Mouse (Mus musculus) spleen, postnatal 36 days (tissue): ENCODE measurements around the gene Zmynd8.

Source experiments
- DNase-seq, 2 experiments: peaks; one replicate each; pipeline ENCODE4 v3.0.0; 2022; ENCODE audit warnings: low spot score in 2 of 2, mixed read lengths in 1 of 2

The Zmynd8 gene

DNA sequence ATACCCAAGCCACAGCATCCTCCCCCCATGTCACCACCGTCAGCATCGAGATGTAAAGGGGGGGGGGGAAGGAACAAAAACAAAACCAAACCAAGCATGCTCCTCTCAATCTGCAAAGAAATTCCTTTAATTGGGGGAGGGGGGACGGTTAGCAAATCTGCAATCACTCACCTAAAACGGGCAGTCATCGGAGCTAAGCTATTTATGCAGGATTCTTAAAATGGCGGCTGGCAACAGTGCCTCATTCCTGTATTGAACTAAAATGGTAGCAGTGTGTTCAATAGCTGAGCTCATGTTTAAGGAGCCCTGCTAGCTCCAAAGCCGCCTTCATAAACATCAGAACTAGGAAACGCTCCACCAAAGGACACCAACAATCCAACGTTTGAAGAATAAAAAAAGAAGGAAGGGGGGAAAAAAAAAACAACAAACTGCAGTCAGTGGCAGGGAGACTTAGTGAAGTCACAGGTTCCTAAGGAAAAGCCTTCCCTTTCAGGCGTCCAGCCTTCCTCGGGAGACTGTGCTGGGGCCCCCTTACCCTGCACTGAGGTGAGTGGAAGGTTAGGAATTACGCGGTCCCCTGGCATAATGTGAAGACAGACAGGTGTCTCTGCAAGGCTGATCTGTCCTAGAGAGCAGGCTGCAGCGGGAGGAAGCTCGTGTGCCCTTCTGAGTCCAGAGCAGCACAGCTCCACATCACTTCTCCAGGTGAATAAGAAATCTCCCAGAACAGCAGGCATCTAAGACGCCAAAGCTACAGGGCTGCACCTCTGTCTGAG is 19.2 kb downstream of the Zmynd8 start:
- DNase-seq = no peak

DNA sequence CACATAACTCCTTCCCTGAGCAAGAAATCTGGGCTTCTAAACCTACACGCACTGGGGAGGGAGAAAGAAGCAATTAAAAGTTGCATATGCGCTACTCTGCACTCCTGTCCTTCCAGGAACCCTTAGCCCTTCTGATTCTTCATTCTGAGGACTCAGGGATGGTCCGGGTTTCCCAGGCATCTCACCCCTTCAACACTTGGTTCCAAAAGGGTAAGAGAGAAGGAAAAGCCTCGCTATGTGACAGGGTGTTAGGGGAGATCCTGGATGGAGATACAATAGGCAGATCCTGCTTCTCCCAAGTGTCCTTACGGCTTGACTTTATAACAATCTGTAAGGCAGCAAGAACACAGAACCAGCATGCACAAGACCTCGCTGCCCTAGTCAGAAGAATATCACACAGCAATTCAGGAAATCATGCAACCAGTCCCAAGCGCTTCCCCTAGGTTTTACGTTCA is 19.9 kb downstream of the Zmynd8 start:
- DNase-seq = no peak

- no peak for DNase-seq
Measured at GRCm38 (mm10) chr2:165878021-165878585, 20.7 kb downstream of the Zmynd8 start.

DNA sequence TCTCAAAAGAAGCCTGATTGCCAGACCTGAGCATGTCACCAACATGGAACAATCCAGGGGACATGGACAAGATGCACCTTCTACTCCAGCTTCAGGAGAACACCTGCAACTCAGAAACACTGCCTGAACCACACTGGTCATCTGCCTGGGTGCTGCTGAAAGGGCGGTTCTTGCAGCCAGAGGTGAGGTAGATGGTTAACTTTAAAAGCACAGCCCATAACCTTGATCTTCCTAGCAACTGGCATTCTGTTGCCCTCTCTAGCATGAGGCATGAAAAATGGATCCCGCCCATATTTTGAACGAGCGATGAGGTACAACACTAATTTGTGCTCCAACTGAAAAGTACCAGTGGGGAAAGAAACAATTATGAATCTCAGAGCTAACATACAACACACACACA is 21.6 kb downstream of the Zmynd8 start:
- no peak for DNase-seq

GRCm38 (mm10) chr2:165876201-165876918 is 22.5 kb downstream of the Zmynd8 start:
- DNase-seq = no peak

- no peak for DNase-seq
Measured at GRCm38 (mm10) chr2:165875406-165875955, 23.3 kb downstream of the Zmynd8 start.

DNA sequence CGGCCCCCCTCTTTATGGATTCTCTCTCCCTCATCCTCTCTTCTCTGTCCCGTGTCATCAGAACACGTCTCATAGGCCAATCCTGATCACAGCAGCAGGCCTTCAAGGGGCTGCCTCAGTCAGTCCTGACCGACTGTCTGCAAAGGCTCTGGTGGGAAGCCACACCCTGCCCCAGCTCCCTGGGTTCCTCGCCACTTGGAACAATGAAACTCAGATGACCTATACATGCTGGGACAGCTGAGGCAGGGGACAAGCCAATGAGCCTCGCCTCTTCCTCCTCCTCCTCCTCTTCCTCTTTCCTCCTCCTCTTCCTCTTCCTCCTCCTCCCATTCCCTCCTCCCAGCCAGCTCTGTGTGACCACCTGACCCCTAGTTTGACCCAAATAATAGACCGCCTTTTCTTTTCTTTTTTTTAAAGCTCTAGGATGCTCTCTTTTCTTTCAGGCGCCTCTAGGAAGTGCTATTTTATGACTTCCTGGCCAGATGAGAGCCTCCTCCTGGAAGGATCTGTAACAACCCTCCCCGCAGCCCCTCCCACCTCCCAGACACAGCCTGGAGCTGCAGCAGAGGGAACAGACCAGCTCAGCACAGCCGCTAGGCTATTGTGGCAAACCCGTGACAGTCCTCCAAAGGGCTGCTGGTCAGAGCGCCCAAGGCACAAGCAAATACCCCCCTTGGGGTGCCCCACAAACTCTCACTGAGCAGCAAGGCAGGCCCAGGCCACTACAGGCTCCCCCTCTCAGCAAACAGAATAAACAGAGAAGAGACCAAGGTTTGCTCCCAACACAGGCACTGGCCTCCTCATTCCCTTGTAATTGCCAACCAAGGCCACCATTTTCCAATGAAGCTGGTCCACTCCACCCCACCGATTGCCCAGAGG is 24.1 kb downstream of the Zmynd8 start:
- peak; percentile 33 to 39 for DNase-seq

GRCm38 (mm10) chr2:165873777-165874176 is 25.0 kb downstream of the Zmynd8 start:
- no peak for DNase-seq

GRCm38 (mm10) chr2:165873196-165873595 is 25.6 kb downstream of the Zmynd8 start:
- no peak for DNase-seq

DNA sequence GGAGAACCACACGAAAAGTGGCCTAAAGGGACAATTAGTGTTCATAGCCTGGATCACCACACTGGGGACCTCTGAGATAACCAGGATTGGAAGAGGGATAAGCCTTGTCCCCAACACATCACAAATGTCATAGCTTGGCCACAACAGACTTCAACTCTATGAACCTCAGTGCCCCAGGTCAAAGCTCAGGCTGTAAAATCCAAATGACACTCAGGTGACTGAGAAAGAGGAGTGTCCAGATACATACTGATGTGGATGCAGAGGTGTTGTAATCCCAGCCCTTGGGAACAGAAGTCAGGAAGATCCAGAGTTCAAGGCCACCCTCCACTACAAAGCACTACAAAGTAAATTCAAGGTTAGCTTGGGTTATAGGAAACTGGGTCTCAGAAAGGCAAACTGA is 29.6 kb downstream of the Zmynd8 start:
- no peak for DNase-seq

DNA sequence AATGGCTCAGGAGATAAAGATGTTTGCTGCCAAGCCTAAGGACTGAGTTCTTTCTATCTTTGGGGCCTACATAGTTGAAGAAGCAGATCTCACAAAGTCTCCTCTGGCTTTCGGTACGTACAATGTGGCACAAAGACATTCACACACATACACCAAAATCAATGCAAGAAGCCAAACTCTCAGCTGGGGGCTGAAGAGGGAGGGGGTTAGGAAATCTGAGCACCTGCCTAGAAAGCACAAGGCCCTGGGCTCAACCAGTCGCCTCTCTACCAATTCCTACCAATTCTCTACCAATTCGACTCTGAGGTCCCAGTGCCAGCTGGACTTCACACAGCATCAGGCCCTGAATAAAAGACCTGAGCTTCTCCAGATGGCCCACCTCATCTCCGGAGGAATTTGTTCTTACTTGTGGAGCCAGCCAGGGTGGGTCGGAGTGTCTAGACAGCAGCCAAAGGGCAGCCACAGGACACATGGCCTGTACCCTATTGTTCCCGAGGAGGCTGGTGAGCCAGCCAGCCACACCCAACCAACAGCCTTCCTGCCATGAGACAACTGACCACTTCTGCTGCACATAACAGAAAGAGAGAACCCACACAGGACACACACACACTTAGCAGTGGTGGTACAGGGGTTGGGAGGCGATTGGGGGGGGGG is 30.2 kb downstream of the Zmynd8 start:
- DNase-seq = no peak

- DNase-seq = no peak
Measured at GRCm38 (mm10) chr2:165867549-165867948, 31.3 kb downstream of the Zmynd8 start.

DNA sequence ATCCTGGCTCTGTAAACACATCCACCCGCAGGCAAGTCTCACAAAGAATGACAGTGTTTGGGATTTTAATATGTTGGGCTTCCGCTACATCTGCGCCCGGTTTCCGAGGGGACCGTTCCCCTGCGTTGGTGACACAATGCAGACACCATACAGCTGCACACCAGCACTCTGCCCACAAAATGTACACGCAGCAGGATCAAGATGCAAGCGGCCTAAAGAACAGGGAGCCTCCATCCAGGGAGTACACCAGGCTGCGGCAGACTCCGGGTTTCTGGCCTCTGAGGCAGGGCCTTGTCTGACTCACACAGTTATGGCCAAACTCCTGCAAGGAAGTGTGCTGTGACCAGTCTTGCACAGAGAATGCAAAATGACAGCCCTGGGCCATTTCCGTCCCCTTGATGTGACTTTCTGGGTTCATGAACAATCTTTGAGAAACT is 31.8 kb downstream of the Zmynd8 start:
- DNase-seq = no peak

DNA sequence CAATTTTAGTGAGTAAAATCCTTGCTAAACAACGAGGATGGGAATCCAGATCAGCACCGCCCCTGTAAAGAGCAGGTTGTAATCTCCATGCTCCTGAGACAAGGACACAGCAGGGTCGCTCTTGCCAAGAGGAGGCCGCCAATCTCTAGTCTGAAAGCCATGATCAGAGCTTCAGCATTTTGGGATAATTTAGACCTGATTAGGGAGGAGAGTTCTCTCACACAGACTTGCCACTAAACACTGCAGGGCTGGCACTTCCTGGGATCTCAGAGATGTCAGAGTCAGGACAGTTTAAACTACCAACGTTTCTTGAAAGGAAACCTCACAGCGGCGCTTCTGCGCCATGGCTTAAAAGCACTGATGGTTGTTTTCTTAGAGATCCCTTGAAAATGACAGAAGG is 32.4 kb downstream of the Zmynd8 start:
- DNase-seq = no peak

DNA sequence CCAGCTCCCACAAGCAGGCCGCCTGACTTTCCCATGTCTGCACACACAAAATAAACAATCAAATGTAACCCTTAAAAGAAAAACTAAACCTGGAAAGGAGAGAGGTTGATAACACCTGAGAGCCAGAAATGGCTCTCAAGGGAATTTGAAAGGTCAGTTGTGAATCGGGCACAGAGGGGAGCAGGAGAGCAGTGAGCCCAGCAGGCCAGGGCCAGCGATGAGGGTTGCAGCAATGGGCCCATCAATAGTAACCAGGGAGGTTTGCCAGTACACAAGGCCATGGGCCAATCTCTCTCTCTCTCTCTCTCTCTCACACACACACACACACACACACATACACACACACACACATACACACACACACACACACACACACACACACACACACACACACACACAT is 34.0 kb downstream of the Zmynd8 start:
- no peak for DNase-seq

- DNase-seq = no peak
Measured at GRCm38 (mm10) chr2:165861683-165862594, 36.9 kb downstream of the Zmynd8 start.

GRCm38 (mm10) chr2:165860962-165861682 is 37.7 kb downstream of the Zmynd8 start:
- no peak for DNase-seq

GRCm38 (mm10) chr2:165860447-165860846 is 38.4 kb downstream of the Zmynd8 start:
- DNase-seq = no peak
